Mouse (Mus musculus) E14TG2a.4 (cell line): ENCODE measurements around the gene Cerk.
"Not testable (repeated sequence)": the region's sequence is repeated elsewhere in the genome, so short reads cannot be mapped to it uniquely, and the experiment has no call there.

Experiments used
- H3K27me3 ChIP-seq: 2 replicates; pipeline ENCODE4 v1.6.1; 2014; ENCODE audit warnings: low read length, control low read depth; ENCODE audit not compliant: insufficient read depth
- H3K36me3 ChIP-seq: 2 replicates; pipeline ENCODE4 v1.6.1; 2014; ENCODE audit warnings: low read length, control low read depth; ENCODE audit not compliant: insufficient read depth
- H3K4me1 ChIP-seq: replicated peaks from 2 replicates; pipeline ENCODE4 v1.6.1; 2014; ENCODE audit warnings: low read depth, low read length, control low read depth
- H3K4me3 ChIP-seq: replicated peaks from 2 replicates; pipeline ENCODE4 v1.5.1; 2014; ENCODE audit warnings: mild to moderate bottlenecking, low read length
- H3K9me3 ChIP-seq: 2 replicates; pipeline ENCODE4 v1.6.1; 2014; ENCODE audit warnings: low read length, control low read depth
- CTCF ChIP-seq: conservative IDR thresholded peaks from 2 replicates; pipeline ENCODE4 v1.5.1; 2014; ENCODE audit warnings: low read length
- NANOG ChIP-seq: IDR thresholded peaks from 2 replicates; pipeline ENCODE4 v1.6.1; 2014; ENCODE audit warnings: borderline replicate concordance, low read length, mixed read lengths
- POU5F1 ChIP-seq: IDR thresholded peaks from 2 replicates; pipeline ENCODE4 v1.6.1; 2014; ENCODE audit warnings: low read length, borderline replicate concordance

The Cerk gene

DNA sequence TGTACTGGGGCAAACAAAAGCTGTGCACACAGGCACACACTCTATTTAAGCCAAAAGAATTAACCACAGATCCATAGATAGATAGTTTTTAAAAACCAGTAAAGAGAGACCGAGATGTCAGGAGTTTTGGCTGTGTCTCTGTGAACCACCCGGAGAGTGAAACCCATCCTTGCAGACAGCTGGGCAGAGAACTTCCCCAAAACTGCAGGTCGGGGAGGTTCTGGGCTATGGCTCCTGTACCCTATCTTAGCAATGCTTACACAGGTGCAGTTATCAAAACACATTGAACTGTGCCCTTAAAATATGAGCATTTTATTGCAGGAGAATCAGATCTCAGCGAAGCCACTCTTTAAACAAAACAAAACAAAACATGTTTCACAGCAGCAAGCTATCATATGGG, 5.5 kb downstream of the Cerk start:
- no peak overlapping the region for H3K4me3 ChIP-seq
- peaks cover 35% of the 10 kb centered on the region for H3K27me3 ChIP-seq
- H3K4me1 ChIP-seq: peaks cover 46% of the 10 kb centered on the region
- H3K36me3 ChIP-seq: no peaks in the 10 kb centered on the region
- no peaks in the 10 kb centered on the region for H3K9me3 ChIP-seq
- TF ChIP-seq POU5F1: no peak
- no peak for TF ChIP-seq CTCF
- no peak for TF ChIP-seq NANOG

DNA sequence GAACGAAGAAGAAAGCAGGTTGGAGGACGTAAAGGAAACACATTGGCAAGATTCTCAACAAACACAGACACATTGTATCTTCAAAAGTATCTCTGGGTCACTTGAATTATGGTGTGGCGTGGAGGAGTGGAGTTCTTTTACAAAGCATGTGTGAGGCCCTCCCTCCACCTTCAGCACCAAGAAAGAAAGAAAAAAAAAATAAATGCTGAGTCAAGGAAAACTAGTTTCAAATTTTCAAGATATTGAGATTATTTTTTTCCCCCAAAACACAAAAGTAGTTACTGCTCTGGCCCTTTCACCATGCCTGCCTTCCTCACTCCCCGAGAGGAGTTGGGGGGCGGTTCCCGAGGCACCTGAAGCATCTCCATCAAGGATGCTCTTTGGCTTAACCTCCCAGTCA, 7.3 kb downstream of the Cerk start:
- Histone ChIP-seq H3K36me3 (no peaks in the 10 kb centered on the region), H3K27me3 (peaks cover 25% of the 10 kb centered on the region), H3K4me1 (peaks cover 51% of the 10 kb centered on the region), H3K4me3 (no peak overlapping the region), H3K9me3 (no peaks in the 10 kb centered on the region)
- no peak for TF ChIP-seq CTCF
- no peak for TF ChIP-seq POU5F1
- TF ChIP-seq NANOG: no peak

DNA sequence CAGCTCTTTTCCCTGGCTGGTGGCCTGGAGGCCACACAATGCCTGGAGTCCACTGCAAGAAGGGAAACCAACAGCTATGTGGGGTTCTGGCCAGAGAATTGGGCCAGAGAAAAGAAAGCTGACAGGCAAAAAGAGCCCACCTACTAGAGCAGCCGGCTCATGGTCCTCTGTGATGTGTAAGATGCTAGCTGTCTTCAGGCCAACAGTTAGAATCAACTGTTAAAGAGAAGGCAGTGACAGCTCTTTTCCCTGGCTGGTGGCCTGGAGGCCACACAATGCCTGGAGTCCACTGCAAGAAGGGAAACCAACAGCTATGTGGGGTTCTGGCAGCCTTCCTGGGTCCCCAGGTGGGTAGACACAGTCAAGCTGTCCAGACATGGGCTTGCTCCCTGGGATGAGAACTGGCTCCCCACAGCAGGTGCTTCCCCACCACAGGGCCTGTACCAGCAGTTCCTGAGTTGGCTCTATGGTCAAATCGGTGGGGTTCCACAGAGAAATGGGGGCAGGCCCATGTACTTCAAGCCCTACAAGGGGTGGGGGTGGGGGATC, 8.2 kb downstream of the Cerk start:
- H3K4me3 ChIP-seq, H3K9me3 ChIP-seq, H3K36me3 ChIP-seq: not testable (repeated sequence)
- Histone ChIP-seq H3K4me1 (peaks cover 53% of the 10 kb centered on the region), H3K27me3 (peaks cover 18% of the 10 kb centered on the region)

DNA sequence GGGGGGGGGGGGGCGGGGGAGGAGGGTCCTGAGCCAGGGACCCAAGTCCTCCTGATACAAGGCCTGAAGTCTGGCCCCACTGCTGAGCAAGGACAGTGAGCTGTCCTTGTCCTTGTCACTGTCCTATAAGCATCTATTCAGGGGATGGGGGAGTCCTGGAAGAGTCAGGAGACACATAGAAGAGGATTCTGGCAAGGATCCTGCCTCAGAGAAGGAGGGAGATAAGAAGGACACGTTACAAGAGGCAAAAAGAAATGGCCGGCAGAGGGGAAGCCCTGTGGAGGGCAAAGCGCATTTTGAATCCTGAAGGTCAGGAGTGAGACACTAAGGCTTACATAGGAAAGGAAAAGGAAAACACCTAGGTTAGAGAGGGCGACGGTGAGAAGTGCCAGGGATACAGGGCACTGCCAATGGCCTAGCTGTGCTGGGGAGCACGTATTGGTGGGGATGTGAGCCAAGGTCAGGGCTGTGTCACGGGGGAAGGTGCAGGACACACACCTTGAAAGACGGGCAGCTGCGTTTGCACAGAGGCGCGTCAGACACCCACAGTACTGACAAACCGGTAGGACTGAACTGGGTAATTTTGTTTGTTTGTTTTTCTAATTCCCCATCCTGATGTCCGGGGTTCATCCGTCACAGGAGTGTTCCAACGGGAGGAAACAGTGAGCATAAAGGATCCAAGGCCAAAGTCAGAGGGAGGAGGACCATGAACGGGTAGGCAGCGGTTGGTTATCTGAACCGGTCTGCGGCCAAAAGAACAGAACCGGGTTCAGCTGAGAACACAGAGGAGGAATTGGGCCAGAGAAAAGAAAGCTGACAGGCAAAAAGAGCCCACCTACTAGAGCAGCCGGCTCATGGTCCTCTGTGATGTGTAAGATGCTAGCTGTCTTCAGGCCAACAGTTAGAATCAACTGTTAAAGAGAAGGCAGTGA, 8.9 kb downstream of the Cerk start:
- no peak for TF ChIP-seq CTCF
- no peak for TF ChIP-seq POU5F1
- no peak for TF ChIP-seq NANOG
- no peaks in the 10 kb centered on the region for H3K36me3 ChIP-seq
- peaks cover 50% of the 10 kb centered on the region for H3K4me1 ChIP-seq
- no peaks in the 10 kb centered on the region for H3K9me3 ChIP-seq
- H3K4me3 ChIP-seq: no peak overlapping the region
- peaks cover 13% of the 10 kb centered on the region for H3K27me3 ChIP-seq

DNA sequence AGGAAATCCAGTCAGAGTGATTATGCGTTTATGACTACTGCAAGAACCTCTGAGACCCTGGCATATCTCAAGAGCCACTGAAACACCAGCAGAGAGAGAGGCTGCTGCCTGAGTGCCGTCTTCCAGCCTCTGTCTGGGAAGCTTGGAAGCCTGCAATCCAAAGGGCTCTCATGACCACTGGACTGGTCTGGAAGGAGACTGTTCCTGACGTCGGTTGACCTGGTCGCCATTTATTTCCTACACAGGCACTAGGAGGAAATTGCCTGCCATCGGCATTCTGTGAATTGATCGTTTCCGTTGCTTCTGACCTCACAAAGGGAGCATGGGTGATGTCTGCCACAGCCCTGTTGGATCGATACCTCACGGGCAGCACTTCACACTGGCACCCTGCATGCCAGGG, 9.8 kb downstream of the Cerk start:
- Histone ChIP-seq H3K36me3 (no peaks in the 10 kb centered on the region), H3K9me3 (no peaks in the 10 kb centered on the region), H3K4me3 (no peak overlapping the region), H3K4me1 (peaks cover 41% of the 10 kb centered on the region), H3K27me3 (peaks cover 9% of the 10 kb centered on the region)
- TF ChIP-seq CTCF (no peak), NANOG (no peak)

DNA sequence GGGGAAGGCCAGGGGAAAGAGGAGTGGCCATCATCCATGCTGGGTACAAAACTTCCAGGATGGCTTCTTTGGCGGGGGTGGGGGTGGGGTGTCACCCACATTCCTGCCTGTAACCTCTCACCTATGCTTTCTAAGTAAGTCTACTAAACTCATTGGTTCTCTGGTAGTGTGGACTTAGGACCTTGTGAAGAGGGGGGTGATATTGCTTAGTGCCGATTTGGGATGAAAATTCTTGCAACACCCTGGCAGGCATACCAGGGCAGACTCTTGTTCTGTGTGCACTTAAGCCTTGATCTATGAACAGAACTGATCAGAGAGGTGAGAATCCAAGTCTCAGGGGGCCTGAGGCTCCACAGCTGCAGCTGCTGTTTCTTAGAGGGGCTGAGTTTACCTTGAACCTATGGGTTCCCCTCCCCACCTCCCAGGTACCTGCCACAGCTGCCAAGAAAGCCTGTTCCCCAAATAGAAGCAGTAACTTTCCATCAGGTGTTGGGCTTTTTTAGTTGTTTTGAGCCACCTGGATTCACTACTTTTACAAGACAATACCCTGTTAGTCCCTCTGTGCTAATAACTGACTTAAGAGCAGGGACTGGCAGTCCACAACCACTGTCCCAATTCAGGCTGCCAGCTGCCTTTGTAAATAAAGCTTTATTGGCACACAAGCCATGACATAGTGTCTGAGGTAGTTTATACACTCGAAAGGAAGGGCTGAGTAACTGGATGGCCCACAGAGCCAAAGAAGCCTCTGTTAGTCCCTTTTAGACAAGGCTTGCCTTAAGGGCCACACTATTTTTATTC, 10.5 kb downstream of the Cerk start:
- TF ChIP-seq POU5F1 (no peak), NANOG (no peak), CTCF (no peak)
- peaks cover 40% of the 10 kb centered on the region for H3K4me1 ChIP-seq
- no peak overlapping the region for H3K4me3 ChIP-seq
- H3K27me3 ChIP-seq: peaks cover 9% of the 10 kb centered on the region
- no peaks in the 10 kb centered on the region for H3K9me3 ChIP-seq
- H3K36me3 ChIP-seq: no peaks in the 10 kb centered on the region

DNA sequence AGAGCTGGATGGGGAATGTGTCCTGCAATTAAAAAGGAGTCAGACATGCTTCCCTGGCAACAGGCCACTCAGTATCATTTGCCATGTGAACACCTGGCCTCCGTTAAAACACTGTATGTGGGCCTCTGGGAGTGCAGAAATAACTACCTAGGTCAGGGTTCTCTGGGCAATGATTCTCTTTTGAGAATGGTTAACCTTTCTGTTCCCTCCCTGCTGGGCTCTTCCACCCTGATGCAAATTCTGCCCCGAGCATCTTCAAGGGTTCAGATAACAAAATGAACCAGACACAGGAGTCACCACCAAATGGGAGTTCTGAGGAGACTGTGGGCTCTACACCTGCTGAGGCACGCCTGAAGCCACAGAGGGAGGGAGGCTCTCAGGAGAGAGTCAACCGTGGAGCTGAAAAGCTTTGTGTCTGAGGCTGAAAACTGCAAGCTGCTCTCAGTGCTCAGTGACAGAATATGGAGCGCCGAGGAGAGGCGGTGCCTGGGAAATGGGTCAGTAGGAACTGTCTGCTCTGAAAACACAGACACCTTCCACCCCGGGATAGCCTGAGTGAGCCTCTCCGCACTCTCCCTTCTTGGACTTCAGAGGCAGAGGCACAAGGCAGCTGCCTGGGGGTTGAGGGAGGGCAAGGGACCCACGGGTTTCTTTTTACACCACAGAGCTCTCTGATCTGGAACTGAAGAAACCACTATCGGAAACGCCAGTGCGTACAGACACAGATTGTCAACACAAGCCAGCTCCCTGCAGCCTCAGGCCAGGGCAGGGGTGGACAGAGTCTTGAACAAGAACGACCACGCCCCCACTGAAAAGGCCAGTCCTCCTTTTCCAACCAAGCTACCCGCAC, 12.6 kb downstream of the Cerk start:
- H3K36me3 ChIP-seq: no peaks in the 10 kb centered on the region
- no peaks in the 10 kb centered on the region for H3K9me3 ChIP-seq
- peaks cover 50% of the 10 kb centered on the region for H3K4me1 ChIP-seq
- H3K4me3 ChIP-seq: peak overlapping the region; percentile 46
- peaks cover 9% of the 10 kb centered on the region for H3K27me3 ChIP-seq
- TF ChIP-seq NANOG (no peak), POU5F1 (no peak), CTCF (no peak)

DNA sequence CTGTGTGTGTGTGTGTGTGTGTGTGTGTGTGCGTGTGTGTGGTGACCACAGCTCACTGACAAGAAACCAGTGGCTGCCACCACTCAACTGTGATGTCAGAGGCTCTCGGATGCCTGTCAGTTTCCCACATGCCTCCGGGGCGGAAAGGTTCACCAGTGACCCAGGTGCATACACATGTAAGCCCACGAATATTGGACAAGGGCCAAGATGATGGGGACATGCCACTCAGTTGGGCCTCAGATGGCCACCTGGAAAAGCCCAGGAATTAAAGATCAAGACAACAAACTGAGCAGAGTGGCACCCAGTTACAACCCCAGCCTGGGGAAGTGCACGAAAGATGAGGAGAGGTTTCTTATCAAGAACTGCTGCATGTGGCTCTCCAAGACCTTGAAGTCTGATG, 13.4 kb downstream of the Cerk start:
- no peak for TF ChIP-seq NANOG
- no peak for TF ChIP-seq POU5F1
- no peak for TF ChIP-seq CTCF
- Histone ChIP-seq H3K36me3 (no peaks in the 10 kb centered on the region), H3K9me3 (no peaks in the 10 kb centered on the region), H3K27me3 (peaks cover 10% of the 10 kb centered on the region), H3K4me3 (no peak overlapping the region), H3K4me1 (peaks cover 58% of the 10 kb centered on the region)
